Mouse (Mus musculus): ENCODE measurements around the gene Crocc. TPM values are rescaled to one million over a fixed set of nuclear protein-coding genes. Genes with fewer than 3 reads are reported as not detected.
A peak's percentile ranks its signal among the peaks of the same experiment; 100 is the strongest.

The Crocc gene
- polyA plus RNA-seq, 1 experiment from 2014 or later: 1.6 TPM

DNA sequence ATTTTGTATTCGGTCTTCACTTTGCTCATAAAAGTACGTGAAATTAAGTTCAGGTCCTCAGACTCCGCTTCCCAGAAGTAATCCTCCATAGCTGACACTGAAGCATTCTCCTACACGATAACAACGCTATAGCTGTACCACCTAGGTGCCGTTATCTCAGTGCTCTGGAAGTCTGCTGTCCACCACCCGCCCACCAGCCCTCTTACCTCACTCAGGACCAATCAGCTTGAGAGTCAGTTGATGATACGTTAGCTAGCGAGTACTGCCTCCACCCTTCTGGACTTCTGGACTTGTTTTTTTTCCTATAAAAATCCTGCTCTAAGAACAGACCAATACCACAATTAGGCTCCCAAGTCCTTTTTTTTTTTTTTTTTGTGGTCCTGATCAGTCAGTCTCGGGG, 26.5 kb upstream of the Crocc start:
- H3K9me3 ChIP-seq (ENCODE audit: control insufficient read depth, low read length): no peaks in the 10 kb centered on the region
- no peaks in the 10 kb centered on the region for H3K4me1 ChIP-seq (replicated peaks; ENCODE audit: control insufficient read depth, insufficient read depth)
- TF ChIP-seq CTCF (IDR thresholded peaks at IDR 0.05; ENCODE audit: low read depth) (no peak), EP300 (optimal IDR thresholded peaks at IDR 0.05) (no peak)
- 64% methylated on average over 10 of the region's 10 CpGs for WGBS
- no peak overlapping the region for H3K4me2 ChIP-seq (replicated peaks; ENCODE audit: low read depth)
- H3K27ac ChIP-seq (replicated peaks): no peak overlapping the region
- no peak overlapping the region for H3K9ac ChIP-seq (ENCODE audit: low read length)
- H3K27me3 ChIP-seq (ENCODE audit: control insufficient read depth, insufficient read depth, low read length): no peaks in the 10 kb centered on the region
- no peak overlapping the region for H3K4me3 ChIP-seq (ENCODE audit: low read depth, low read length)
- DNase-seq (ENCODE audit: low spot score) (no peak), ATAC-seq (ENCODE audit: low FRiP score, low TSS enrichment) (no peak)
- H3K36me3 ChIP-seq (ENCODE audit: control insufficient read depth, insufficient read depth, low read length): no peaks in the 10 kb centered on the region

DNA sequence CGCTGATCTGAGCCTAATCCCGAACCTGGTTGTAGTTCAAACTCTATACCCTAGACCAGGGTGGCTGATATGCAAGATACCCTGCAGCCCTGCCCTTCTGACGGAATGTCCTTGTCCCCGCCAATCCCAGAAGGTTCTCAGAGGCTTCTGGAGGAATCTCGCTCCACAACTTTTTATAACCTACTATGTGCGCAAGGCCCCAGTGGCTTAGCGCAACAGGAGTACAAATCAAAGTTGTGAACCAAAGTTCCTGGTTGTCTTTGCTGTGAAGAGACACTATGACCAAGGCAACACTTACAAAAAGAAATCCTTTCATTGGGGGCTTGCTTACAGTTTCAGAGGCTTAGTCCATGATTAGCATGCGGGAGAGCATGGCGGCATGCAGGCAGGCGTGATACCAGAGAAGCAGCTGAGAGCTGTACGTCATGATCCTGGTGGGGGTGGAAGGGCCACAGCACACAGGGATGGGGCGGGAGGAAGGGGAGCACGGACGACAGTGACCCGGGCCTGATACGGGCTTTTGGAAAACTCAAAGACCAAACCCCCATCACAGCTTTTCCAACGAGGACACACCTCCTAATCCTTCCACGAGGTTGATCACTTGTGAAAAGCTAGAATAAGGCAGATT, 18.3 kb upstream of the Crocc start:
- Histone ChIP-seq H3K4me1 (replicated peaks; ENCODE audit: control insufficient read depth, insufficient read depth) (0 out of 2 replicates have a peak, but pooled peaks cover 2% of the 10 kb centered on the region), H3K27ac (replicated peaks) (no peak overlapping the region), H3K4me3 (ENCODE audit: low read depth, low read length) (no peak overlapping the region), H3K4me2 (replicated peaks; ENCODE audit: low read depth) (no peak overlapping the region), H3K27me3 (ENCODE audit: control insufficient read depth, insufficient read depth, low read length) (no peaks in the 10 kb centered on the region), H3K9me3 (ENCODE audit: control insufficient read depth, low read length) (no peaks in the 10 kb centered on the region), H3K9ac (ENCODE audit: low read length) (no peak overlapping the region), H3K36me3 (ENCODE audit: control insufficient read depth, insufficient read depth, low read length) (no peaks in the 10 kb centered on the region)
- no peak for DNase-seq (ENCODE audit: low spot score)
- no peak for ATAC-seq (ENCODE audit: low FRiP score, low TSS enrichment)
- TF ChIP-seq EP300 (optimal IDR thresholded peaks at IDR 0.05) (no peak), CTCF (IDR thresholded peaks at IDR 0.05; ENCODE audit: low read depth) (no peak)
- WGBS: 75% methylated on average over 18 of the region's 18 CpGs

DNA sequence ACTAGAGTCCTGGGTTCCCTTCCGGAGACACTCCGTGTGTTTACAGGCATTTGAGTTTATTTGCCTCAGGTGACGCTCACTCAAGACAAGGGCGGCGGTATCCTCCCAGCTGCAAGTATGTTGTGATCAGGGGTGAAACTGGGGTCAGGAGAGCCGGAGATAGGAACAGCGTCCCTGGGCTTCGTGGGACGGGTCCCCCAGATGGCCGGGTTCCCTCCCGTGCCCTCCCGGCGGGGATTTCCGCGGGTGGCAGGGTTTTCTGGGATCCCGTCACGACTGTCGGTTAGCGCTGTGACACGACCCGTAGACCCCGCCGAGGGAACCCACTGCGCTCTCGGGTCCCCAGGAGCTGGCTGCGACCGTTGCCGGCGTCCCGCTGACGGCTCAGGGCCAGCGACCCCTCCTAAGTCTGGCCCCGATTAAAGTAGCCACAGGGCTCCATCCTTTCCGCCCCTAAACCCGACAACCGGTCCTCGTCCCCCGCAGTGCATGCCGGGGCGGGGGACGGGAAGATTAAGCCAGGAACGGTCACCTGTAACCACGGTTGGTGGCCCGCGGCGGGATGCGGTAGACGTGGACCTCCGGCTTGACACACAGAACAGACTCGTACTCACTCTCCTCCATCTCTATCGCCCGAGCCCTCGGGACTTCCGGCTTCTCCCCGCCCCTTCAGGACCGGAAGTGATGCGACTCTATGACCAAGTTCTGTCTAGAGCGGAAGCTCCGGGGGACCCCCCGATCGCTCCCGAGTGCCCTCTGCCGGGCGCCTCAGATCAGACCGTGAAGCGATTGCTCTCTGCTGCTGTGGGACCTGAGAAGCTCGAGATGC, 17.5 kb upstream of the Crocc start, which contains the start of gene Necap2:
Gene Necap2 (minus strand): TSS at position 677 of the 829 bp plus-strand sequence.
- DNase-seq (ENCODE audit: low spot score): peak; percentile 96
- TF ChIP-seq CTCF (IDR thresholded peaks at IDR 0.05; ENCODE audit: low read depth): peak; percentile 88
- no peak for TF ChIP-seq EP300 (optimal IDR thresholded peaks at IDR 0.05)
- under 1% methylated on average over 67 of the region's 67 CpGs for WGBS

DNA sequence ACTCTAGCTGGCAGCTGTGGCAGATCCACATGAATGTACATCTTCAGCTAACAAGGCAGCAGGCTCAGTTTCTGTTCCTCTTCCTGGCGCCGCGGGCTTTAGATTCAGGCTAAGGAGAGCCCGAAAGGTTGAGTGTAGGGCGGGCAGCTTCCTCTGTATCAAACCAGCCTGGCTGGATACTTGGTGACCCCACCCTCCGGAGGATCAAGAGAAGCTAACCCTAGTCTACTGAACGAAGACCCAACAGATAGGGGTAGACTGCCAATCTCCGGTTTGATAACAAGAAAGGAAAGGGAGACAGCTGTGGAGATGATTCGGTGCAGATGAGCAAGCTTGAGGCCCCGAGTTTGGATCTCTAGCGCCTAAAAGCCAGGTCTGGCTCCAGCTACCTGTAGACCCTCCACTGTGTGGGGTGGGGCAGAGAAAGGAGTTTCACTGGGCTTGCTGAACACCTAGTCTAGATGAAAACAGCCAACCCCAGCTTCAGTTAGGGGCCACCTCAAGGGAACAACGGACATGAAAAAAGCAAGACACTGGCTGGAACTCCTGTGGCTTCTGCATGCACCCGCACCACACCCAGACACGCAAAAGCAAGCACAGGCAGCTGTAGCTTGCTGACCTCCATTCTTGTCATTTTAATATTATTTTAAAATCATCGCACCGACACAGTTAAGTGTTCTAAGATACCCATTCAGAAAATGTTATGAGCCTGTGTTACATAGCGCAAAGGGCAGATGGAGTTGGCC, 16.6 kb upstream of the Crocc start:
- no peak for ATAC-seq (ENCODE audit: low FRiP score, low TSS enrichment)
- peak overlapping the region; percentile 89 for H3K9ac ChIP-seq (ENCODE audit: low read length)
- no peaks in the 10 kb centered on the region for H3K9me3 ChIP-seq (ENCODE audit: control insufficient read depth, low read length)
- WGBS: 62% methylated on average over 17 of the region's 17 CpGs
- H3K27me3 ChIP-seq (ENCODE audit: control insufficient read depth, insufficient read depth, low read length): no peaks in the 10 kb centered on the region
- peaks cover 6% of the 10 kb centered on the region; the same call in 1 of the 2 replicates for H3K36me3 ChIP-seq (ENCODE audit: control insufficient read depth, insufficient read depth, low read length)
- H3K27ac ChIP-seq (replicated peaks): peak overlapping the region; percentile 61
- peak overlapping the region; percentile 89 for H3K4me3 ChIP-seq (ENCODE audit: low read depth, low read length)
- peak overlapping the region; percentile 95 for H3K4me2 ChIP-seq (replicated peaks; ENCODE audit: low read depth)
- TF ChIP-seq CTCF (IDR thresholded peaks at IDR 0.05; ENCODE audit: low read depth): no peak
- TF ChIP-seq EP300 (optimal IDR thresholded peaks at IDR 0.05): no peak
- no peak for DNase-seq (ENCODE audit: low spot score)
- H3K4me1 ChIP-seq (replicated peaks; ENCODE audit: control insufficient read depth, insufficient read depth): 0 out of 2 replicates have a peak, but pooled peaks cover 2% of the 10 kb centered on the region

More for the DNA sequence above, 17.5 kb upstream of the Crocc start, which contains the start of gene Necap2:
- Histone ChIP-seq H3K36me3 (ENCODE audit: control insufficient read depth, insufficient read depth, low read length) (no peaks in the 10 kb centered on the region), H3K4me2 (replicated peaks; ENCODE audit: low read depth) (peak within 1 kb of the TSS; percentile 95), H3K4me3 (ENCODE audit: low read depth, low read length) (peak within 1 kb of the TSS; percentile 89), H3K27me3 (ENCODE audit: control insufficient read depth, insufficient read depth, low read length) (no peaks in the 10 kb centered on the region), H3K27ac (replicated peaks) (peak within 1 kb of the TSS; percentile 61), H3K9me3 (ENCODE audit: control insufficient read depth, low read length) (no peaks in the 10 kb centered on the region), H3K9ac (ENCODE audit: low read length) (peak within 1 kb of the TSS; percentile 89), H3K4me1 (replicated peaks; ENCODE audit: control insufficient read depth, insufficient read depth) (0 out of 2 replicates have a peak, but pooled peaks cover 2% of the 10 kb centered on the region)
- ATAC-seq (ENCODE audit: low FRiP score, low TSS enrichment): peak; percentile 93

DNA sequence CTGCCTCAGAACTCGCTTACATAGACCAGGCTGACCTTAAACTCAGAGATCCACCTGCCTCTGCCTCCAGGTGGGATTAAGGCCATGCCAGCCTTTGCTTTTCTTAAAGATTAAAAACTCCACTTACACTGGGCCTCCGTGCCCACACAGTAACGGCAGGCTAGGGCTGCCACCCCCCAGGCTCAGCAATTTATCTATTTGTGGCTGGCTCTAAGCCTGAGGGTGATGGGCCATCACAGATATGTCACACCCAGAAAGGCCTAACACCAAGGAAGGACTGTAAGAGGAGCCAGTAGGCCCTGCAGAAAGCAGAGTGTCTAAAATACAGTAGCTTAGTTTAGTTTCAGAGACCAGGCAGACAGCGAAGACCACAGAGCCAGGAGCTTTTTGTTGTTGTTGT, 13.8 kb upstream of the Crocc start:
- H3K27me3 ChIP-seq (ENCODE audit: control insufficient read depth, insufficient read depth, low read length): no peaks in the 10 kb centered on the region
- no peak for TF ChIP-seq CTCF (IDR thresholded peaks at IDR 0.05; ENCODE audit: low read depth)
- ATAC-seq (ENCODE audit: low FRiP score, low TSS enrichment): no peak

More for the DNA sequence above, 13.8 kb upstream of the Crocc start:
- Histone ChIP-seq H3K27ac (replicated peaks) (no peak overlapping the region), H3K4me3 (ENCODE audit: low read depth, low read length) (no peak overlapping the region), H3K9me3 (ENCODE audit: control insufficient read depth, low read length) (no peaks in the 10 kb centered on the region), H3K36me3 (ENCODE audit: control insufficient read depth, insufficient read depth, low read length) (peaks cover 19% of the 10 kb centered on the region), H3K4me2 (replicated peaks; ENCODE audit: low read depth) (no peak overlapping the region), H3K9ac (ENCODE audit: low read length) (0 out of 2 replicates have a peak overlapping the region, but pooled peaks have one; percentile 27), H3K4me1 (replicated peaks; ENCODE audit: control insufficient read depth, insufficient read depth) (0 out of 2 replicates have a peak, but pooled peaks cover 2% of the 10 kb centered on the region)
- no peak for DNase-seq (ENCODE audit: low spot score)
- WGBS: 84% methylated on average over 4 of the region's 4 CpGs

Measured in stomach, postnatal 0 days (tissue).